Mouse (Mus musculus) bone marrow, adult 2 months (tissue): ENCODE data around the gene Brpf3.

ENCODE experiments used
- CTCF ChIP-seq: fragments of 200-500 bp; IDR thresholded peaks from 2 replicates; pipeline ENCODE4 v1.5.1; 2011; ENCODE audit warnings: low read length, control low read depth; ENCODE audit not compliant: control insufficient read depth, insufficient read depth
- POLR2A ChIP-seq: fragments of 200-500 bp; IDR thresholded peaks from 2 replicates; pipeline ENCODE4 v1.6.1; 2011; ENCODE audit warnings: low read depth, mild to moderate bottlenecking, control low read depth, low read length, borderline replicate concordance; ENCODE audit not compliant: control insufficient read depth

GRCm38 (mm10) chr17:28820189-28820588 lies 19.3 kb downstream of the Brpf3 start:
- TF ChIP-seq CTCF: no peak
- TF ChIP-seq POLR2A: no peak
